Mouse (Mus musculus) intestine, postnatal 0 days (tissue): ENCODE results near the gene Vac14. TPM values are rescaled to one million over a fixed set of nuclear protein-coding genes. Genes with fewer than 3 reads are reported as not detected.

ENCODE experiments used
- ATAC-seq: fragments of 200-750 bp; cut with Nextera tagmentation; 2 replicates; pipeline ENCODE4 v1.8.0; 2017; ENCODE audit warnings: mild to moderate bottlenecking, moderate TSS enrichment, moderate library complexity
- H3K27ac ChIP-seq: fragments of 300-500 bp; sonication (generic); 2 replicates; pipeline ENCODE4 v1.5.1; 2014; ENCODE audit warnings: mild to moderate bottlenecking, low read depth, low read length, moderate library complexity
- H3K27me3 ChIP-seq: fragments of 300-500 bp; sonication (generic); replicated peaks from 2 replicates; pipeline ENCODE4 v1.6.1; 2014; ENCODE audit warnings: low read length, mixed read lengths; ENCODE audit not compliant: control insufficient read depth, insufficient read depth
- H3K36me3 ChIP-seq: fragments of 300-500 bp; sonication (generic); 2 replicates; pipeline ENCODE4 v1.6.1; 2014; ENCODE audit warnings: mild to moderate bottlenecking, moderate library complexity; ENCODE audit not compliant: control insufficient read depth, insufficient read depth
- H3K4me1 ChIP-seq: fragments of 300-500 bp; sonication (generic); replicated peaks from 2 replicates; pipeline ENCODE4 v1.6.1; 2014; ENCODE audit warnings: antibody characterized with exemption, low read length, mixed read lengths; ENCODE audit not compliant: control insufficient read depth, insufficient read depth
- H3K4me2 ChIP-seq: fragments of 300-500 bp; sonication (generic); replicated peaks from 2 replicates; pipeline ENCODE4 v1.6.1; 2014; ENCODE audit warnings: low read depth, mild to moderate bottlenecking, moderate library complexity
- H3K4me3 ChIP-seq: fragments of 300-500 bp; sonication (generic); 2 replicates; pipeline ENCODE4 v1.5.1; 2014; ENCODE audit warnings: low read depth, low read length
- H3K9ac ChIP-seq: fragments of 300-500 bp; sonication (generic); 2 replicates; pipeline ENCODE4 v1.6.1; 2014; ENCODE audit warnings: mild to moderate bottlenecking, low read depth, low read length
- H3K9me3 ChIP-seq: fragments of 300-500 bp; sonication (generic); 2 replicates; pipeline ENCODE4 v1.6.1; 2016; ENCODE audit warnings: mixed run types; ENCODE audit not compliant: control insufficient read depth
- CTCF ChIP-seq: sonication (generic); IDR thresholded peaks from 2 replicates; pipeline ENCODE4 v1.5.1; 2016; ENCODE audit warnings: low read depth, mild to moderate bottlenecking, control low read depth, antibody characterized with exemption, moderate library complexity
- WGBS: fragments of 180-500 bp; shearing (Covaris S2); extraction: QIAGEN DNeasy Blood & Tissue Kit; methylation state at CpG from one replicate; pipeline ENCODE4 v1.1.7; 2014; 5-methylcytosine and 5-hydroxymethylcytosine counted together
- polyA plus RNA-seq: library from polyadenylated mRNA; unstranded; fragments of >200 nt; fragmentation: Nextera tagmentation; extraction: Ambion mirVana; gene quantifications from 2 replicates; pipeline ENCODE4 v1.2.1, GENCODE M21; 2015

Gene Vac14
- polyA plus RNA-seq, 1 experiment from 2014 or later: 14.8 TPM

- H3K36me3 ChIP-seq: peaks cover 52% of the 10 kb centered on the region; the same call in 1 of the 2 replicates
- ATAC-seq: no peak
These were observed 113.0 kb downstream of the Vac14 start for GRCm38 (mm10) chr8:110731346-110731859.

GRCm38 (mm10) chr8:110733036-110733435, 114.7 kb downstream of the Vac14 start:
- Histone ChIP-seq H3K4me1 (no peaks in the 10 kb centered on the region), H3K4me3 (no peak overlapping the region), H3K4me2 (no peak overlapping the region), H3K9me3 (no peaks in the 10 kb centered on the region), H3K9ac (no peak overlapping the region), H3K27ac (no peak overlapping the region), H3K36me3 (peaks cover 55% of the 10 kb centered on the region; the same call in 1 of the 2 replicates), H3K27me3 (no peaks in the 10 kb centered on the region)
- 91% methylated on average over 8 of the region's 8 CpGs for WGBS
- no peak for TF ChIP-seq CTCF
- no peak for ATAC-seq

More at GRCm38 (mm10) chr8:110731346-110731859, 113.0 kb downstream of the Vac14 start:
- H3K4me3 ChIP-seq: no peak overlapping the region
- H3K4me1 ChIP-seq: no peaks in the 10 kb centered on the region
- H3K27me3 ChIP-seq: no peaks in the 10 kb centered on the region
- no peaks in the 10 kb centered on the region for H3K9me3 ChIP-seq
- H3K9ac ChIP-seq: no peak overlapping the region
- no peak overlapping the region for H3K27ac ChIP-seq
- TF ChIP-seq CTCF: no peak
- H3K4me2 ChIP-seq: no peak overlapping the region
- WGBS: 92% methylated on average over 8 of the region's 8 CpGs

- H3K9ac ChIP-seq: no peak overlapping the region
- no peak overlapping the region for H3K27ac ChIP-seq
- 92% methylated on average over 35 of the region's 35 CpGs for WGBS
- H3K4me2 ChIP-seq: no peak overlapping the region
- peaks cover 34% of the 10 kb centered on the region for H3K36me3 ChIP-seq
- H3K27me3 ChIP-seq: no peaks in the 10 kb centered on the region
- no peaks in the 10 kb centered on the region for H3K9me3 ChIP-seq
- no peak overlapping the region for H3K4me3 ChIP-seq
- no peak for ATAC-seq
- no peaks in the 10 kb centered on the region for H3K4me1 ChIP-seq
- TF ChIP-seq CTCF: no peak
These were observed 120.3 kb downstream of the Vac14 start for GRCm38 (mm10) chr8:110738591-110739195.

GRCm38 (mm10) chr8:110740629-110741175, 122.3 kb downstream of the Vac14 start:
- Histone ChIP-seq H3K27me3 (no peaks in the 10 kb centered on the region), H3K4me1 (no peaks in the 10 kb centered on the region), H3K9me3 (no peaks in the 10 kb centered on the region), H3K27ac (no peak overlapping the region), H3K36me3 (peaks cover 28% of the 10 kb centered on the region), H3K9ac (no peak overlapping the region), H3K4me3 (no peak overlapping the region), H3K4me2 (no peak overlapping the region)
- no peak for TF ChIP-seq CTCF
- WGBS: 85% methylated on average over 5 of the region's 5 CpGs
- ATAC-seq: no peak

- Histone ChIP-seq H3K36me3 (peaks cover 26% of the 10 kb centered on the region), H3K9me3 (no peaks in the 10 kb centered on the region), H3K27ac (no peak overlapping the region), H3K4me3 (no peak overlapping the region), H3K27me3 (no peaks in the 10 kb centered on the region), H3K4me1 (no peaks in the 10 kb centered on the region), H3K9ac (no peak overlapping the region), H3K4me2 (no peak overlapping the region)
- TF ChIP-seq CTCF: no peak
- no peak for ATAC-seq
- WGBS: 73% methylated on average over 15 of the region's 15 CpGs
These were observed 123.5 kb downstream of the Vac14 start for GRCm38 (mm10) chr8:110741816-110742451.

- H3K27ac ChIP-seq: no peak overlapping the region
- 88% methylated on average over 5 of the region's 5 CpGs for WGBS
- no peak overlapping the region for H3K4me2 ChIP-seq
- no peaks in the 10 kb centered on the region for H3K9me3 ChIP-seq
- peaks cover 21% of the 10 kb centered on the region for H3K36me3 ChIP-seq
- H3K4me1 ChIP-seq: no peaks in the 10 kb centered on the region
- TF ChIP-seq CTCF: no peak
- H3K9ac ChIP-seq: no peak overlapping the region
- H3K4me3 ChIP-seq: no peak overlapping the region
- no peak for ATAC-seq
- no peaks in the 10 kb centered on the region for H3K27me3 ChIP-seq
These were observed 124.0 kb downstream of the Vac14 start for GRCm38 (mm10) chr8:110742452-110742818.
